Mouse (Mus musculus) T-helper 1 cell (primary cell): ENCODE data around the gene Prkar1a.
"Not testable (repeated sequence)": the region's sequence is repeated elsewhere in the genome, so short reads cannot be mapped to it uniquely, and the experiment has no call there.

Source experiments
- in situ Hi-C: fragments of 300-600 bp; cut with MboI, MseI; formaldehyde crosslinking; loops from one replicate; pipeline ENCODE4 v1.15.1; 2025; ENCODE audit warnings: high pct_unique_total_duplicates

The Prkar1a gene

GRCm38 (mm10) chr11:109641498-109642222, 7.5 kb upstream of the Prkar1a start:
- in situ Hi-C loops: no loop called here

GRCm38 (mm10) chr11:109648510-109648909, 695 bp upstream of the Prkar1a start:
- in situ Hi-C loops: no loop called here

GRCm38 (mm10) chr11:109649975-109650701, 933 bp downstream of the Prkar1a start:
- in situ Hi-C loops: no loop called here

GRCm38 (mm10) chr11:109650788-109651565, 1.8 kb downstream of the Prkar1a start:
- in situ Hi-C loops: no loop called here

- in situ Hi-C loops: no loop called here
Measured at GRCm38 (mm10) chr11:109651566-109652024, 2.4 kb downstream of the Prkar1a start.

GRCm38 (mm10) chr11:109652505-109652904, 3.3 kb downstream of the Prkar1a start:
- in situ Hi-C loops: no loop called here

GRCm38 (mm10) chr11:109653201-109653600, 4.0 kb downstream of the Prkar1a start:
- in situ Hi-C loops: no loop called here

- in situ Hi-C loops: no loop called here
Measured at GRCm38 (mm10) chr11:109654581-109654980, 5.4 kb downstream of the Prkar1a start.

GRCm38 (mm10) chr11:109656232-109656631, 7.0 kb downstream of the Prkar1a start:
- in situ Hi-C loops: no loop called here

- in situ Hi-C loops: not testable (repeated sequence)
Measured at GRCm38 (mm10) chr11:109660526-109660925, 11.3 kb downstream of the Prkar1a start.

- in situ Hi-C loops: no loop called here
Measured at GRCm38 (mm10) chr11:109664293-109664692, 15.1 kb downstream of the Prkar1a start.

- in situ Hi-C loops: no loop called here
Measured at GRCm38 (mm10) chr11:109665424-109665823, 16.2 kb downstream of the Prkar1a start.

GRCm38 (mm10) chr11:109666411-109666810, 17.2 kb downstream of the Prkar1a start:
- in situ Hi-C loops: no loop called here

- in situ Hi-C loops: no loop called here
Measured at GRCm38 (mm10) chr11:109667371-109667770, 18.2 kb downstream of the Prkar1a start.

- in situ Hi-C loops: no loop called here
Measured at GRCm38 (mm10) chr11:109668115-109668725, 19.0 kb downstream of the Prkar1a start.

- in situ Hi-C loops: no loop called here
Measured at GRCm38 (mm10) chr11:109669149-109669708, 20.0 kb downstream of the Prkar1a start.

GRCm38 (mm10) chr11:109670026-109670916, 21.1 kb downstream of the Prkar1a start:
- in situ Hi-C loops: loop anchor here (5.0 to 10.0 kb wide), 2 partner anchors 187 to 595 kb away; no protein-coding TSS in a partner anchor

- in situ Hi-C loops: loop anchor here (5.0 to 10.0 kb wide), 2 partner anchors 186 to 593 kb away; no protein-coding TSS in a partner anchor
Measured at GRCm38 (mm10) chr11:109671136-109672020, 22.2 kb downstream of the Prkar1a start.

GRCm38 (mm10) chr11:109672021-109672324, 22.8 kb downstream of the Prkar1a start:
- in situ Hi-C loops: loop anchor here (5.0 to 10.0 kb wide), 2 partner anchors 185 to 593 kb away; no protein-coding TSS in a partner anchor
